Mouse (Mus musculus): ENCODE measurements around the gene Msantd2. TPM values are rescaled to one million over a fixed set of nuclear protein-coding genes. Genes with fewer than 3 reads are reported as not detected.

The Msantd2 gene
- polyA plus RNA-seq, 1 experiment from 2014 or later, result 7.5 TPM

GRCm38 (mm10) chr9:37526443-37527395, 37.6 kb downstream of the Msantd2 start:
- no peaks in the 10 kb centered on the region for H3K9me3 ChIP-seq (ENCODE audit: control insufficient read depth, low read length)
- H3K4me3 ChIP-seq (ENCODE audit: low read depth, low read length), result peak overlapping the region; percentile 19
- DNase-seq (ENCODE audit: low spot score) (no peak), ATAC-seq (ENCODE audit: low FRiP score, low TSS enrichment) (0 out of 2 replicates have a peak, but pooled peaks have one; percentile 7)
- no peaks in the 10 kb centered on the region for H3K27me3 ChIP-seq (ENCODE audit: control insufficient read depth, insufficient read depth, low read length)
- no peaks in the 10 kb centered on the region for H3K4me1 ChIP-seq (replicated peaks; ENCODE audit: control insufficient read depth, insufficient read depth)
- TF ChIP-seq EP300 (optimal IDR thresholded peaks at IDR 0.05) (no peak), CTCF (IDR thresholded peaks at IDR 0.05; ENCODE audit: low read depth) (peak; percentile 49)
- peaks cover 4% of the 10 kb centered on the region for H3K36me3 ChIP-seq (ENCODE audit: control insufficient read depth, insufficient read depth, low read length)
- peak overlapping the region; percentile 49; the same call in 1 of the 2 replicates for H3K27ac ChIP-seq (replicated peaks)
- peak overlapping the region; percentile 43; the same call in 1 of the 2 replicates for H3K4me2 ChIP-seq (replicated peaks; ENCODE audit: low read depth)
- 30% methylated on average over 21 of the region's 21 CpGs for WGBS
- no peak overlapping the region for H3K9ac ChIP-seq (ENCODE audit: low read length)

GRCm38 (mm10) chr9:37527396-37528224, 38.5 kb downstream of the Msantd2 start, which contains the start of gene Esam:
Gene Esam, plus strand, starts transcription at chr9:37528078.
- Histone ChIP-seq H3K27me3 (ENCODE audit: control insufficient read depth, insufficient read depth, low read length) (no peaks in the 10 kb centered on the region), H3K9ac (ENCODE audit: low read length) (peak within 1 kb of the TSS; percentile 45), H3K4me3 (ENCODE audit: low read depth, low read length) (peak within 1 kb of the TSS; percentile 19), H3K36me3 (ENCODE audit: control insufficient read depth, insufficient read depth, low read length) (peaks cover 4% of the 10 kb centered on the region), H3K9me3 (ENCODE audit: control insufficient read depth, low read length) (no peaks in the 10 kb centered on the region), H3K27ac (replicated peaks) (peak within 1 kb of the TSS; percentile 77), H3K4me2 (replicated peaks; ENCODE audit: low read depth) (peak within 1 kb of the TSS; percentile 43), H3K4me1 (replicated peaks; ENCODE audit: control insufficient read depth, insufficient read depth) (no peaks in the 10 kb centered on the region)
- peak; percentile 71 for DNase-seq (ENCODE audit: low spot score)
- no peak for TF ChIP-seq EP300 (optimal IDR thresholded peaks at IDR 0.05)
- TF ChIP-seq CTCF (IDR thresholded peaks at IDR 0.05; ENCODE audit: low read depth), result no peak
- WGBS, result 22% methylated on average over 41 of the region's 41 CpGs
- ATAC-seq (ENCODE audit: low FRiP score, low TSS enrichment), result peak; percentile 39; the same call in 1 of the 2 replicates

- H3K9me3 ChIP-seq (ENCODE audit: control insufficient read depth, low read length), result no peaks in the 10 kb centered on the region
- H3K4me1 ChIP-seq (replicated peaks; ENCODE audit: control insufficient read depth, insufficient read depth), result no peaks in the 10 kb centered on the region
- H3K36me3 ChIP-seq (ENCODE audit: control insufficient read depth, insufficient read depth, low read length), result no peaks in the 10 kb centered on the region
- H3K27me3 ChIP-seq (ENCODE audit: control insufficient read depth, insufficient read depth, low read length), result no peaks in the 10 kb centered on the region
- peak overlapping the region; percentile 43; the same call in 1 of the 2 replicates for H3K4me2 ChIP-seq (replicated peaks; ENCODE audit: low read depth)
- H3K27ac ChIP-seq (replicated peaks), result peak overlapping the region; percentile 77
- no peak for TF ChIP-seq EP300 (optimal IDR thresholded peaks at IDR 0.05)
- TF ChIP-seq CTCF (IDR thresholded peaks at IDR 0.05; ENCODE audit: low read depth), result no peak
- DNase-seq (ENCODE audit: low spot score) (no peak), ATAC-seq (ENCODE audit: low FRiP score, low TSS enrichment) (no peak)
- H3K9ac ChIP-seq (ENCODE audit: low read length), result peak overlapping the region; percentile 8; the same call in 1 of the 2 replicates
- WGBS, result 52% methylated on average over 9 of the region's 9 CpGs
- peak overlapping the region; percentile 19 for H3K4me3 ChIP-seq (ENCODE audit: low read depth, low read length)
Measured at GRCm38 (mm10) chr9:37528225-37528970, 39.3 kb downstream of the Msantd2 start.

- peak overlapping the region; percentile 40 for H3K4me3 ChIP-seq (ENCODE audit: low read depth, low read length)
Measured at GRCm38 (mm10) chr9:37530031-37530887, 41.1 kb downstream of the Msantd2 start.

More at GRCm38 (mm10) chr9:37530031-37530887, 41.1 kb downstream of the Msantd2 start:
- 6% methylated on average over 32 of the region's 32 CpGs for WGBS
- TF ChIP-seq CTCF (IDR thresholded peaks at IDR 0.05; ENCODE audit: low read depth) (peak; percentile 60), EP300 (optimal IDR thresholded peaks at IDR 0.05) (peak; percentile 67)
- peak; percentile 61 for DNase-seq (ENCODE audit: low spot score)
- Histone ChIP-seq H3K9ac (ENCODE audit: low read length) (peak overlapping the region; percentile 47), H3K27me3 (ENCODE audit: control insufficient read depth, insufficient read depth, low read length) (no peaks in the 10 kb centered on the region), H3K9me3 (ENCODE audit: control insufficient read depth, low read length) (no peaks in the 10 kb centered on the region), H3K27ac (replicated peaks) (peak overlapping the region; percentile 77), H3K4me2 (replicated peaks; ENCODE audit: low read depth) (peak overlapping the region; percentile 58), H3K36me3 (ENCODE audit: control insufficient read depth, insufficient read depth, low read length) (no peaks in the 10 kb centered on the region), H3K4me1 (replicated peaks; ENCODE audit: control insufficient read depth, insufficient read depth) (no peaks in the 10 kb centered on the region)
- ATAC-seq (ENCODE audit: low FRiP score, low TSS enrichment), result peak; percentile 49

Measured in stomach, postnatal 0 days (tissue).